Mouse (Mus musculus) cerebellum, adult 2 months (tissue): ENCODE measurements at regions not wholly inside any gene's neighbourhood (a gene's known extent, or its start where the extent isn't known, plus 50 kb on each side); places are given as distances from the start of the nearest gene placed in this dataset.

Experiments
- DNase-seq, 2 experiments: peaks; one replicate each; pipeline ENCODE4 v3.0.0; 2021
- H3K27ac ChIP-seq: fragments of 200-500 bp; 2 replicates; pipeline ENCODE4 v1.5.1; 2012; ENCODE audit warnings: low read length, control low read depth, inconsistent platforms; ENCODE audit not compliant: insufficient read depth
- H3K27me3 ChIP-seq: fragments of 200-500 bp; 2 replicates; pipeline ENCODE4 v1.6.1; 2012; ENCODE audit warnings: inconsistent platforms, mild to moderate bottlenecking, low read length, moderate library complexity; ENCODE audit not compliant: control insufficient read depth, insufficient read depth
- H3K4me1 ChIP-seq: fragments of 200-500 bp; 2 replicates; pipeline ENCODE4 v1.6.1; 2011; ENCODE audit warnings: low read length; ENCODE audit not compliant: control insufficient read depth, insufficient read depth
- H3K4me3 ChIP-seq: fragments of 200-500 bp; replicated peaks from 2 replicates; pipeline ENCODE3; 2011; ENCODE audit warnings: mild to moderate bottlenecking, low read depth, low read length, control low read depth; ENCODE audit not compliant: insufficient read depth
- CTCF ChIP-seq: fragments of 200-500 bp; IDR thresholded peaks from 2 replicates; pipeline ENCODE4 v1.5.1; 2011; ENCODE audit warnings: low read depth, mild to moderate bottlenecking, control low read depth, low read length, moderate library complexity, borderline replicate concordance; ENCODE audit not compliant: insufficient read depth
- POLR2A ChIP-seq: fragments of 200-500 bp; IDR thresholded peaks from 2 replicates; pipeline ENCODE4 v1.6.1; 2011; ENCODE audit warnings: low read length, control low read depth, borderline replicate concordance; ENCODE audit not compliant: insufficient read depth
- WGBS: fragments of 180-500 bp; shearing (Covaris S2); methylation state at CpG from one replicate; pipeline ENCODE4 v1.1.7; 2018; 5-methylcytosine and 5-hydroxymethylcytosine counted together

GRCm38 (mm10) chr9:115561207-115561606 is 251.0 kb upstream of the Stt3b start:
- TF ChIP-seq CTCF: no peak
- no peak for TF ChIP-seq POLR2A
- DNase-seq: no peak
- Histone ChIP-seq H3K4me1 (no peaks in the 10 kb centered on the region), H3K27me3 (no peaks in the 10 kb centered on the region), H3K4me3 (no peak overlapping the region), H3K27ac (no peak overlapping the region)
- WGBS: 85% methylated on average over 6 of the region's 6 CpGs

DNA sequence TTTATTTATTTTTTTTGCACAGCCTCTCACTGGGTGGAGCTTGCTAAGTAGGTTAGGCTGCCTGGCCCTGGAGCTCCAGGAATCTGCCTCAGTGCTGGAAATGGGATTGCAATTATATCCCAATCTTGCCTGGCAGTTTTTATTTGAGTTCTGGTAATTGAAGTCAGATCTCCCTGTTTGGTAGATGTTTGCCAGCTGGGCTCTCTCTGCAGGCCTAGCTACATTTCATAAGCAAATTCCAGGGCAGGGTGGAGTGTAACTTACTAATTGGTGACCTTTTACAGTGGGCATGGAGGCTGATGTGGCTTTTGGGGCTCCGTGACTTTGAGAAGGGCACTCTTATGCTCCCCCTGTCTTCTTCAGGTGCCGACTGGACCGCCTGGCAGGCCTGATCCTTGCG is 252.6 kb upstream of the Stt3b start:
- no peaks in the 10 kb centered on the region for H3K27me3 ChIP-seq
- H3K27ac ChIP-seq: no peak overlapping the region
- 54% methylated on average over 4 of the region's 4 CpGs for WGBS
- no peak for TF ChIP-seq CTCF
- no peak for TF ChIP-seq POLR2A
- DNase-seq: no peak
- H3K4me1 ChIP-seq: no peaks in the 10 kb centered on the region
- no peak overlapping the region for H3K4me3 ChIP-seq

DNA sequence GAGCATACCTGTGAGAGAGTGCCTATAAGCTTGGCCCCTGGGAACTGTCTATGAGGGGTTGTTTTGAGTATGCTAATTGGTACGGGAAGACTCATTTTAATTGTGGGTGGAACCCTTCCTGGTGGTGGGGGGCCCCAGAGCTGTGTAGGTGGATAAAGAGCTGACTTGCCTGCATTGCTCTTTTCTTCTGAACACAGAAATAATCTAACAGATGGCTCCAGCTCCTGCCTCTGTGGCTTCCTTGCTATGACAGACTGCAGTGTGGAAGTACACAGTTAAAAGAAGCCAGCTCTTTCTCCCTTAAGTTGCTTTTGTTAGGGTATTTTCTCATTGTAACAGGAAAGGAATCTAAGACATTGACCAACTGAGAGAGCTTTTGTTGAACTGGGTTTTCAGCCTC is 254.1 kb upstream of the Stt3b start:
- TF ChIP-seq CTCF (no peak), POLR2A (no peak)
- Histone ChIP-seq H3K27me3 (no peaks in the 10 kb centered on the region), H3K27ac (no peak overlapping the region), H3K4me3 (no peak overlapping the region), H3K4me1 (no peaks in the 10 kb centered on the region)
- 57% methylated on average over 1 of the region's 1 CpGs for WGBS
- DNase-seq: no peak

DNA sequence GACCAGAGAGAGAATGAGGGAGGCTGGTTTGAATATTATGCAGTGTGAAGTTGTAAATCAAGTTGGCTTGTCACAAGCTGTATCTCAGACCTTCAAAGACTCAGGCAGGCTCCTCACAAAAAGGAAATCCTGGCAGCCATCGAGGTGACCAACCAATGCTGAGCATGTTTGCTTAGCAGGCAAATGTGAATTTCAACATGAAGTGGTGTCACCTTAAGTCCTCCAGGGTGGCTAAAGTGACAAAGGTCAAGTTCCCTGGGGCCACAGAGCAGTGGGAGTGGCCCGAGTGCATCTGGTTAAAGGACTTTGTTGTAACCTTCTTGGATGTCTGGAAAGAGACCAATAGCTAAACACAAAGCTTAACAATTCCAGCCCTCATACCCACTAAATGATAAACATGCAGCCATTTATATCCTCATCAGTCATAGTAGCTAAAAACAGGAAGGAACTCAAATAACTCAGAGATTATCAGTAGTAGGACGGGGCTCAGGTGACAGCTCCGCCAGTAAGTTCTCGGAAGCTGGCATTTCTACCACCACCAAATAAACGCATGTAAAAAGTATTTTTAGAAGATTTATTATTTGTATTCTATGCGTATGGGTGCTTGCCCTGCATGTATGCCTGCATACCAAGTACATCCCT is 258.6 kb upstream of the Stt3b start:
- WGBS: 84% methylated on average over 7 of the region's 7 CpGs
- H3K27ac ChIP-seq: no peak overlapping the region
- no peaks in the 10 kb centered on the region for H3K27me3 ChIP-seq
- no peaks in the 10 kb centered on the region for H3K4me1 ChIP-seq
- H3K4me3 ChIP-seq: no peak overlapping the region
- TF ChIP-seq POLR2A (no peak), CTCF (no peak)
- DNase-seq: no peak

GRCm38 (mm10) chr9:115570998-115571397 is 260.8 kb upstream of the Stt3b start:
- WGBS: 82% methylated on average over 4 of the region's 4 CpGs
- Histone ChIP-seq H3K27ac (no peak overlapping the region), H3K4me3 (no peak overlapping the region), H3K27me3 (no peaks in the 10 kb centered on the region), H3K4me1 (no peaks in the 10 kb centered on the region)
- no peak for DNase-seq
- TF ChIP-seq CTCF: no peak
- TF ChIP-seq POLR2A: no peak

DNA sequence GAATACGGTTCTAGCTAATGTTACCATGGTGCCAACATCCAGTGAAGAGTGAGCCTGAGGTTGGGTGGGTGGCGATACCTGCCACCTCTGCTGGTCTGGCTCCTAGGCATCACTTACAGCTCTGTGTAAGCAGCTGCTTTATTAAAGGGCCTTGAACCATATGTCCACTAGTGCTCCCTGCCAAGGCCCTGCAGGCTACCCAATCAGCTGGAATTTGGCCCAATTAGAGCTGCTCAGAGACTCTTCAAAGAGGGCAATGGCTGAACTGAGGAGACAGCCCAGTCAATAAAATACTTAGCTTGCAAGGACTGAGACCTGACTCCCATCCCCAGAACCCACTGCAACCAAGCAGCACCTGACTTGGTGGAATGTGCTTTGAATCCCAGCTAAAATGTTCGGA is 270.9 kb upstream of the Stt3b start:
- no peak for TF ChIP-seq CTCF
- no peak for TF ChIP-seq POLR2A
- 21% methylated on average over 3 of the region's 3 CpGs for WGBS
- Histone ChIP-seq H3K4me3 (no peak overlapping the region), H3K4me1 (peaks cover 6% of the 10 kb centered on the region), H3K27ac (no peak overlapping the region), H3K27me3 (no peaks in the 10 kb centered on the region)
- DNase-seq: peak; percentile 8 to 23

- Histone ChIP-seq H3K27me3 (no peaks in the 10 kb centered on the region), H3K4me3 (no peak overlapping the region), H3K4me1 (peaks cover 6% of the 10 kb centered on the region), H3K27ac (no peak overlapping the region)
- DNase-seq: no peak
- 92% methylated on average over 11 of the region's 11 CpGs for WGBS
- no peak for TF ChIP-seq POLR2A
- TF ChIP-seq CTCF: no peak
These were observed 273.3 kb upstream of the Stt3b start for GRCm38 (mm10) chr9:115583548-115583947.

DNA sequence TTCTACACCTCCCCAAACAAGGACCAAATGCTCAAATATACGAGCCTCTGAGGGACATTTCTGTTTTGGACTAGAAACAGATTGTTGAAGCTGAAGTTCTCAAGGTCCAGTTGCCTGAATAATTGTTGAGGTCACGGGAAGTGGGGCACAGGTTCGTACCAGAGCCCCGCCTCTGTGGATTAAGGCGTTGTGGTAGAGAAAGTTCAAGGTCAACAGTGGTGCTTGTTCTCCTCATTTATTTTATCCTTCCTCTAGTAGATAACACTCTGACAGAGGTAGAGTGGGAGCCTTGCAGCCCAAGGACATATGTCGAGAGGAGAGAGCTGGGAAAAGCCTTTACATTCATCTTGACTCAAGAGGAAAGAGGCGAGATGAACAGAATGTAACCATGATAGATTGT is 274.7 kb upstream of the Stt3b start:
- no peak overlapping the region for H3K27ac ChIP-seq
- 88% methylated on average over 7 of the region's 7 CpGs for WGBS
- H3K27me3 ChIP-seq: no peaks in the 10 kb centered on the region
- TF ChIP-seq POLR2A (no peak), CTCF (no peak)
- peaks cover 6% of the 10 kb centered on the region for H3K4me1 ChIP-seq
- DNase-seq: no peak
- no peak overlapping the region for H3K4me3 ChIP-seq

GRCm38 (mm10) chr9:115592466-115592865 is 282.2 kb upstream of the Stt3b start:
- no peak for DNase-seq
- Histone ChIP-seq H3K27me3 (no peaks in the 10 kb centered on the region), H3K4me3 (no peak overlapping the region), H3K4me1 (no peaks in the 10 kb centered on the region), H3K27ac (no peak overlapping the region)
- WGBS: 52% methylated on average over 5 of the region's 5 CpGs
- TF ChIP-seq CTCF: no peak
- TF ChIP-seq POLR2A: no peak
